Mouse (Mus musculus): ENCODE results near the gene Pin1rt1.

DNA sequence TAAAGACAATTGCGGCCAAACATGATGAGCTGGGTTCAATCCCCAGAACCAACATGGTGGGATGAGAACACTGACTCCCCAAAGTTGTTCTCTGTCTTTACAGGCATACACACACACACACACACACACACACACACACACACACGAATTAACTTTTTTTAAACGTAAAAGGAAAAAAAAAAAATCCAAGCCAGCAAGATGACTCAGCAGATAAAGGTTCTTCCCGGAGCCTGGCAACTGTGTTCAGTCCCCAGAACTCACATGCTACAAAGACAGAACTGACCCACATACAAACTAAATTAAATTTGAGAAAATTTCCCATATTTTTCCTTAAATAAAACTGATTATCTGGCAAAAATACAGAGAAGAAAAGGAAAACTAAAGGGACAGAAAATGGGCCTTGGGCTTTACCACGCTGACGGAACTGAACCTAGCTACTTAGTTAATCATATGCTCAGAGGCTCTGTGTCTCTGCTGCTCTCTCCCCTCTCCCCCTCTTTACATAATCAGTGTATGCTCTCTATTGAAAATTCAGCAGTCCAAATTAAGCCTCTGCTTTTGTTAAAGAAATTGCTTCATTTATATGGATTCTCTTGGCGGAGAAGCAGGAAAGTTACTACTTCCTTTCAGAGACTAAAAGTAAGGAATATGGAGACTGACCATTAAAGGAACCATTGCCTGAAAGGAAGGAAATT lies 16.5 kb upstream of the Pin1rt1 start:
- no peak for TF ChIP-seq CTCF (IDR thresholded peaks at IDR 0.05; ENCODE audit: insufficient read depth, low read length)
- no peak for TF ChIP-seq POLR2A (IDR thresholded peaks at IDR 0.05; ENCODE audit: borderline replicate concordance, extremely low read depth, low read depth, low read length)
